Mouse (Mus musculus) C3H10T1/2 (cell line): ENCODE measurements around the gene Gtf2h5. TPM values are rescaled to one million over a fixed set of nuclear protein-coding genes. Genes with fewer than 3 reads are reported as not detected.

Experiments used
- polyA plus RNA-seq, 2 experiments: library from polyadenylated mRNA; unstranded; fragments of >200 nt; fragmentation: generic; extraction: Trizol; gene quantifications; one replicate each; pipeline ENCODE4 v1.2.1; 2012; ENCODE audit warnings: missing spikeins in 2 of 2

Gene Gtf2h5
- 100 to 1,000 TPM; 105 to 125 TPM for polyA plus RNA-seq

DNA sequence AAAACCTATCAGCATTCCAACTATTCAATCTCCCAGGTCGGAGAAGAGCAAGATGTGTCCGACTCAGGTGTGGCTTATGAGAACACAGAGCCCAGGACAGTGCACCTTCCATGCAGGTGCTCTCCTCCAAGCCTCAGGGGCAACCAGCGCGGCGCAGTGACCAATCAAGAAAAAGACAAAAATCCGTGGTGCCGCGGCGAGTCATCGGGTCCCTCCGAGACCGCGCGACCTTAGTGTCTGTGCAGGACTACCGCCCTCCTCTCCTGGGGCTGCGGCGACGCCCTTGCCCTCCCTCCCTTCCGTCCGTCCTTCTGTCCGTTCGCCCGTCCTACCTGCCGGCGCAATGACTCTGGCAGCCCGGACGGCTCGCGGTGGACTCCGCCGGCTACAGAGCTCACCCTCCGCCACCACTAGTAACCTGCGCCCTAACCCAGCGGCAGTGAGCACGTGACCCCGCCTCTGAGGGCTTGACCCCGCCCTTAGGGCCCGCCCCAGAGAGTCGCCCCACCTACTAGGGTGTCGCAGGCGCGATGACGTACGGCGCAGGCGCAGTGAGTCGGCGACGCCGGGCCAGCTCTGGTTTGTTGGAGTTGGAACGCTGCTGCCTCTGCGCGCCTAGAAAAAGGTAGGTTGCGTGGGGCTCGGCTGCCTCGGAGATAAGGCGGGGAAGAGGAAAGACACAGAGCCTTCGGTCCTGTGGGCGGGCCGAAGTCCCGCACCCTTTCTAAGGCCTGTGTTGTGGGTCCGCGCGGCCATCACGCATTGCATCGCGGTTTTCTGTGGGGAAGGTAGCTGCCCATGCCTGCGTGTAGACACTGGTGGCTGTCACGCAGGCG is at the start of gene Gtf2h5, which contains the start of gene Serac1:
Gtf2h5 (plus strand) TSS at position 500 of the 836 bp plus-strand sequence.
Serac1 (minus strand) TSS at position 455 of the 836 bp plus-strand sequence.

GRCm38 (mm10) chr17:6106361-6107014 is 26.9 kb downstream of the Gtf2h5 start, which contains the start of gene Tulp4:
Tulp4 (plus strand) TSS chr17:6106437.

Other genes with a start within 250 kb of the Gtf2h5 start
- 10 to 100 TPM; 12.7 to 43.1 TPM for gene Snx9, start 238.5 kb upstream of the Gtf2h5 start, polyA plus RNA-seq
- 1 to 10 TPM; 6.9 to 8.7 TPM for gene Synj2, start 138.5 kb upstream of the Gtf2h5 start, polyA plus RNA-seq
- gene Serac1, start within 50 bp of the Gtf2h5 start, polyA plus RNA-seq = 1 to 10 TPM in 1 of 2 experiments, under 1 TPM in 1; 0.55 to 1.6 TPM
- 10 to 100 TPM; 34.8 to 67.8 TPM for gene Tulp4, start 26.7 kb downstream of the Gtf2h5 start, polyA plus RNA-seq
- 1 to 10 TPM; 6.3 to 7.7 TPM for gene Tmem181a, start 177.1 kb downstream of the Gtf2h5 start, polyA plus RNA-seq
- 1 to 10 TPM; 6.4 to 7.7 TPM for gene Dynlt1a, start 237.7 kb downstream of the Gtf2h5 start, polyA plus RNA-seq